Mouse (Mus musculus): ENCODE measurements around the gene Olfr1107.

Olfr1107 gene

GRCm38 (mm10) chr2:87075717-87076116, at the start of gene Olfr1107:
Olfr1107 (minus strand) TSS chr2:87075817.
- DNase-seq (ENCODE audit: low read depth, low spot score) = no peak

GRCm38 (mm10) chr2:87114467-87114866, 38.9 kb upstream of the Olfr1107 start, which contains the start of gene Olfr259:
Olfr259 (minus strand) TSS chr2:87114567.
- DNase-seq (ENCODE audit: low read depth, low spot score) = no peak

GRCm38 (mm10) chr2:87095908-87096307, 20.3 kb upstream of the Olfr1107 start, which contains the start of gene Olfr1109:
Olfr1109 (minus strand) TSS chr2:87096008.
- no peak for DNase-seq (ENCODE audit: low read depth, low spot score)

GRCm38 (mm10) chr2:87052173-87052572, 23.4 kb downstream of the Olfr1107 start, which contains the start of gene Olfr1106:
Olfr1106 (minus strand) TSS chr2:87052273.
- no peak for DNase-seq (ENCODE audit: low read depth, low spot score)

GRCm38 (mm10) chr2:87036431-87036830, 39.2 kb downstream of the Olfr1107 start, which contains the start of gene Olfr1105:
Olfr1105 (minus strand) TSS chr2:87036531.
- no peak for DNase-seq (ENCODE audit: low read depth, low spot score)

GRCm38 (mm10) chr2:87026980-87027379, 48.6 kb downstream of the Olfr1107 start, which contains the start of gene Olfr1104:
Olfr1104 (minus strand) TSS chr2:87027080.
- DNase-seq (ENCODE audit: low read depth, low spot score) = no peak
